Mouse (Mus musculus): ENCODE data around the gene Ppan.

DNA sequence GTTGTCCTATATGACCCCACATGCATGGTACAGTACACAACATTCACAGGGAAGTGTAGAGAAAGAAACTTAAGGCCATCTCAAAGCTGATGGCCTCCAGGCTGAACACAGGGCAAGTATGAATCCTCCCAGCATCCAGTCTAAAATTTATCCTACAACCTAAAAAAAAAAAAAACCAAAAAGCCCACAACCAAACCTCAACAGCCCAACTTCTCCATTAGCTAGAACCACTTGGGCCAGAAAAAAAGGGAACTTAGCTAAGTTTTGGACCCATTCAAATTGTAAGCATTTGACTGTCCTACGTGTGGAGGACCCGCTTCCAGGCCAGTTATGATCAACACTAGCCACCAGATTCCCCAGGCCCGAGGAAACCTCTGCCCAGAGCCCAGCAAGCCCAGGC lies 35.3 kb downstream of the Ppan start:
- TF ChIP-seq CTCF (IDR thresholded peaks at IDR 0.05; ENCODE audit: borderline replicate concordance, insufficient read depth, low read depth, low read length) (no peak), POLR2A (IDR thresholded peaks at IDR 0.05; ENCODE audit: borderline replicate concordance, insufficient read depth, low read length) (no peak)

All from cerebellum, adult 2 months (tissue).